In genomic region chr16:8665367-8665766, GRCm38 (mm10) we compare ENCODE assay signal across 26 mouse cellular contexts. TPM values are rescaled to one million over a fixed set of nuclear protein-coding genes. Genes with fewer than 3 reads are reported as not detected.
DNase-seq lines count a peak whose midpoint lies in the region; ATAC-seq and TF ChIP-seq lines count a peak whose summit lies in the region.
"Had no signal": no experiment of that assay in that cellular context is flagged by ENCODE, and none has a peak within 500 bp of the region (broad histone marks: within the 10 kb centered on the region; RNA-seq: fewer than 3 reads in every experiment).

No protein-coding gene starts in this region.

- H3K4me2 ChIP-seq in heart, postnatal 0 days (ENCODE audit: low read depth, low read length), result no peak overlapping the region
- H3K4me2 ChIP-seq: forebrain, embryonic 15.5 days; heart, embryonic 13.5 days; intestine, embryonic 15.5 days; liver, embryonic 15.5 days; midbrain, embryonic 12.5 days had no signal

- TF ChIP-seq EP300 in heart, postnatal 0 days (IDR thresholded peaks at IDR 0.05; ENCODE audit: low read depth), result no peak

- peak; percentile 43 for DNase-seq in gastrocnemius, adult 2 months
- DNase-seq in gastrocnemius, adult 8-10 months (ENCODE audit: low spot score in 2 of 2), result no peak
- DNase-seq in heart, postnatal 0 days (ENCODE audit: low spot score), result no peak
- no peak for DNase-seq in heart, postnatal 25 days (ENCODE audit: low spot score)
- no peak for DNase-seq in testis, postnatal 10 days (ENCODE audit: low spot score)
- DNase-seq in cerebellum, adult 9-10 months, result no peak
- DNase-seq: adrenal gland, postnatal 14 days; cerebellum, adult 8-10 months; kidney, adult 8-10 months; kidney, postnatal 10 days; left cerebral cortex, postnatal 4 days; liver; right cerebral cortex, postnatal 14 days; thymus, postnatal 25 days had no signal

- WGBS in heart, postnatal 0 days, result 83% methylated on average over 5 of the region's 5 CpGs

- TF ChIP-seq CTCF in gastrocnemius, adult 2 months (IDR thresholded peaks at IDR 0.05), result no peak
- no peak for TF ChIP-seq CTCF in heart, postnatal 0 days (IDR thresholded peaks at IDR 0.05; ENCODE audit: low read depth)
- TF ChIP-seq CTCF in testis, adult 2 months (IDR thresholded peaks at IDR 0.05; ENCODE audit: control insufficient read depth, insufficient read depth, insufficient replicate concordance, low read depth, low read length), result no peak

- no peak overlapping the region for H3K4me3 ChIP-seq in gastrocnemius, adult 2 months
- no peak overlapping the region for H3K4me3 ChIP-seq in heart, postnatal 0 days (ENCODE audit: low read depth, low read length)
- peak overlapping the region; percentile 70 for H3K4me3 ChIP-seq in testis, adult 2 months (ENCODE audit: control insufficient read depth, low read depth, low read length)
- H3K4me3 ChIP-seq: forebrain, embryonic 15.5 days; heart, embryonic 13.5 days; hindbrain, embryonic 10.5 days; intestine, embryonic 15.5 days; liver, embryonic 15.5 days; midbrain, embryonic 12.5 days had no signal

- no peak for TF ChIP-seq POLR2A in testis, adult 2 months (IDR thresholded peaks at IDR 0.05; ENCODE audit: control insufficient read depth, low read depth, low read length)

- intact Hi-C loops in gastrocnemius, adult 2 months (cut with DNase I), result no loop called here
- intact Hi-C loops in heart, postnatal 25 days (cut with DNase I), result no loop called here

- peaks cover 41% of the 10 kb centered on the region for H3K4me1 ChIP-seq in heart, postnatal 0 days (ENCODE audit: control insufficient read depth, insufficient read depth)
- H3K4me1 ChIP-seq in testis, adult 2 months (ENCODE audit: control insufficient read depth, insufficient read depth, low read length), result peaks cover 10% of the 10 kb centered on the region

- peaks cover 23% of the 10 kb centered on the region for H3K36me3 ChIP-seq in heart, postnatal 0 days (replicated peaks; ENCODE audit: control insufficient read depth, insufficient read depth, low read length)
- no peaks in the 10 kb centered on the region for H3K36me3 ChIP-seq in testis, adult 2 months (ENCODE audit: control insufficient read depth, insufficient read depth, low read length)

- H3K9me3 ChIP-seq in heart, postnatal 0 days (replicated peaks; ENCODE audit: control insufficient read depth, low read length), result no peaks in the 10 kb centered on the region
- H3K9me3 ChIP-seq: forebrain, embryonic 15.5 days; heart, embryonic 13.5 days; hindbrain, embryonic 10.5 days; intestine, embryonic 15.5 days; liver, embryonic 15.5 days; midbrain, embryonic 12.5 days had no signal

- H3K27ac ChIP-seq in gastrocnemius, adult 2 months, result peak overlapping the region; percentile 79
- peak overlapping the region; percentile 81; the same call in 1 of the 2 replicates for H3K27ac ChIP-seq in heart, postnatal 0 days (ENCODE audit: low read depth)
- no peak overlapping the region for H3K27ac ChIP-seq in testis, adult 2 months (ENCODE audit: control insufficient read depth, insufficient read depth, low read depth, low read length)
- H3K27ac ChIP-seq: forebrain, embryonic 15.5 days; hindbrain, embryonic 10.5 days; intestine, embryonic 15.5 days; midbrain, embryonic 12.5 days had no signal

- no peak for ATAC-seq in heart, postnatal 0 days (ENCODE audit: insufficient read depth, low read depth)
- ATAC-seq: forebrain, embryonic 15.5 days; hindbrain, embryonic 16.5 days; intestine, embryonic 15.5 days had no signal

- no peaks in the 10 kb centered on the region for H3K27me3 ChIP-seq in heart, postnatal 0 days (ENCODE audit: control insufficient read depth, insufficient read depth, low read length)
- H3K27me3 ChIP-seq in testis, adult 2 months (ENCODE audit: control insufficient read depth, insufficient read depth, low read length), result no peaks in the 10 kb centered on the region
- H3K27me3 ChIP-seq: forebrain, embryonic 15.5 days; heart, embryonic 13.5 days; intestine, embryonic 15.5 days; liver, embryonic 15.5 days; midbrain, embryonic 12.5 days had no signal

- H3K9ac ChIP-seq in heart, postnatal 0 days (replicated peaks; ENCODE audit: low read depth, low read length), result no peak overlapping the region
- H3K9ac ChIP-seq: forebrain, embryonic 15.5 days; intestine, embryonic 15.5 days; liver, embryonic 15.5 days; midbrain, embryonic 12.5 days had no signal

RNA-seq across cellular contexts. Expression of gene Carhsp1, which starts 6.6 kb away (rescaled TPM):
- 1 to 10 TPM; 5.8 to 8.7 TPM for total RNA-seq in gastrocnemius, adult 2 months (2021)
- 1 to 10 TPM; 3.9 to 5.7 (median 5.3) TPM for total RNA-seq in gastrocnemius, adult 8-10 months (2022)
- total RNA-seq in heart, postnatal 0 days (2014; rRNA removed; ENCODE audit: low replicate concordance), result 71.6 and 76.6 TPM in 2 replicates
- 42.7 TPM in 2 replicates for polyA plus RNA-seq in heart, postnatal 0 days (2015; fragmentation: Nextera tagmentation; extraction: Ambion mirVana)
- total RNA-seq in heart, postnatal 25 days (2021), result 10 to 100 TPM; 17.6 to 20.9 TPM
- 80.6 and 91.0 TPM in 2 replicates for polyA plus RNA-seq in testis, adult 2 months (2012; rRNA removed)

RNA-seq across cellular contexts. Expression of gene Gm5767, which starts 15.2 kb away (rescaled TPM):
- total RNA-seq in gastrocnemius, adult 2 months (2021), result not detected
- not detected for total RNA-seq in gastrocnemius, adult 8-10 months (2022)
- total RNA-seq in heart, postnatal 0 days (2014; rRNA removed; ENCODE audit: low replicate concordance), result not detected in 2 replicates
- polyA plus RNA-seq in heart, postnatal 0 days (2015; fragmentation: Nextera tagmentation; extraction: Ambion mirVana), result not detected in 2 replicates
- not detected for total RNA-seq in heart, postnatal 25 days (2021)
- polyA plus RNA-seq in testis, adult 2 months (2012; rRNA removed), result 526 and 543 TPM in 2 replicates
- total RNA-seq: adrenal gland, postnatal 14 days; layer of hippocampus, postnatal 10 days; left cerebral cortex, adult 8-10 months; left cerebral cortex, postnatal 4 days; megakaryocyte progenitor cell, adult 5-6 weeks had no signal
- polyA plus RNA-seq: embryonic facial prominence, embryonic 14.5 days; forebrain, embryonic 15.5 days; heart, embryonic 13.5 days; hindbrain, embryonic 10.5 days; hindbrain, embryonic 16.5 days; intestine, embryonic 15.5 days; liver, embryonic 15.5 days; midbrain, embryonic 12.5 days had no signal

RNA-seq across cellular contexts. Expression of gene Tmem186, which starts 27.9 kb away (rescaled TPM):
- total RNA-seq in gastrocnemius, adult 2 months (2021), result 10 to 100 TPM; 12.4 to 12.9 TPM
- total RNA-seq in gastrocnemius, adult 8-10 months (2022), result 10 to 100 TPM; 13.1 to 15.3 (median 14.2) TPM
- total RNA-seq in heart, postnatal 0 days (2014; rRNA removed; ENCODE audit: low replicate concordance), result 14.3 and 21.8 TPM in 2 replicates
- 13.8 and 14.8 TPM in 2 replicates for polyA plus RNA-seq in heart, postnatal 0 days (2015; fragmentation: Nextera tagmentation; extraction: Ambion mirVana)
- 10 to 100 TPM; 17.0 to 18.0 TPM for total RNA-seq in heart, postnatal 25 days (2021)
- polyA plus RNA-seq in testis, adult 2 months (2012; rRNA removed), result 11.0 and 11.1 TPM in 2 replicates

RNA-seq across cellular contexts. Expression of gene Pmm2, which starts 27.9 kb away (rescaled TPM):
- total RNA-seq in gastrocnemius, adult 2 months (2021), result 10 to 100 TPM; 14.9 to 24.0 TPM
- total RNA-seq in gastrocnemius, adult 8-10 months (2022), result 10 to 100 TPM; 13.1 to 21.2 (median 16.5) TPM
- total RNA-seq in heart, postnatal 0 days (2014; rRNA removed; ENCODE audit: low replicate concordance), result 26.2 and 26.8 TPM in 2 replicates
- polyA plus RNA-seq in heart, postnatal 0 days (2015; fragmentation: Nextera tagmentation; extraction: Ambion mirVana), result 34.4 and 36.6 TPM in 2 replicates
- total RNA-seq in heart, postnatal 25 days (2021), result 10 to 100 TPM; 29.8 to 30.8 TPM
- polyA plus RNA-seq in testis, adult 2 months (2012; rRNA removed), result 58.5 and 60.2 TPM in 2 replicates
